Mouse (Mus musculus): Measurements from ENCODE around the gene Mettl16. TPM values are rescaled to one million over a fixed set of nuclear protein-coding genes. Genes with fewer than 3 reads are reported as not detected.

Mettl16 gene
- total and polyA plus RNA-seq, 2 experiments from 2014 or later: 16.6 to 28.7 TPM

DNA sequence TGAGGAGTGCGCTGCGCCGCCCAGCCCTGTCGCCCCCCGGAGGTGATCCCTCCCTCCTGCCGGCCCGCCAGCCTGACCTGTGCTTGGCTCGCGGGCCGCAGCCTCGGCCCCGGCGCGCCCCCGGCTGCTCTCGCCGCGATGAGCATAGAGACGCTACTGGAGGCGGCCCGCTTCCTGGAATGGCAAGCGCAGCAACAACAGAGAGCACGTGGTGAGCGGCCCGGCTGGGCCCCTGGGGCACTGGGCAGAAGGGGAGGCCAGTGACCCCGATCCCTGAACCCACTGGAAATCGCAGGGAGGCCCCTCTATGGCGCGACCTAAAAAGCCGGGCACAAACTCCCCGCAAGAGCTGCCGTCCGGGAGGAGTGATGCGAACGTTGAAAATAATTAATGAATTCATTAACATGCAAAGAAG is 60.6 kb downstream of the Mettl16 start:
- WGBS: 0% methylated on average over 34 of the region's 35 CpGs
- no peak for ATAC-seq (ENCODE audit: low FRiP score)
- H3K4me1 ChIP-seq (ENCODE audit: insufficient read depth, low read length): peaks cover 10% of the 10 kb centered on the region; the same call in 1 of the 2 replicates
- H3K4me3 ChIP-seq (ENCODE audit: low read depth, low read length): peak overlapping the region; percentile 69
- H3K27ac ChIP-seq (ENCODE audit: low read depth, low read length): peak overlapping the region; percentile 91
- peak overlapping the region; percentile 80 for H3K9ac ChIP-seq (replicated peaks; ENCODE audit: low read length, poor library complexity, severe bottlenecking)
- peak overlapping the region; percentile 83 for H3K4me2 ChIP-seq (ENCODE audit: low read depth, low read length, poor library complexity, severe bottlenecking)
- no peaks in the 10 kb centered on the region for H3K9me3 ChIP-seq (ENCODE audit: low read length)
- DNase-seq (ENCODE audit: low spot score): peak; percentile 56
- no peak for TF ChIP-seq CTCF (IDR thresholded peaks at IDR 0.05)
- H3K36me3 ChIP-seq (ENCODE audit: insufficient read depth, low read length): peaks cover under 1% of the 10 kb centered on the region
- no peaks in the 10 kb centered on the region for H3K27me3 ChIP-seq (ENCODE audit: insufficient read depth, low read length)

DNA sequence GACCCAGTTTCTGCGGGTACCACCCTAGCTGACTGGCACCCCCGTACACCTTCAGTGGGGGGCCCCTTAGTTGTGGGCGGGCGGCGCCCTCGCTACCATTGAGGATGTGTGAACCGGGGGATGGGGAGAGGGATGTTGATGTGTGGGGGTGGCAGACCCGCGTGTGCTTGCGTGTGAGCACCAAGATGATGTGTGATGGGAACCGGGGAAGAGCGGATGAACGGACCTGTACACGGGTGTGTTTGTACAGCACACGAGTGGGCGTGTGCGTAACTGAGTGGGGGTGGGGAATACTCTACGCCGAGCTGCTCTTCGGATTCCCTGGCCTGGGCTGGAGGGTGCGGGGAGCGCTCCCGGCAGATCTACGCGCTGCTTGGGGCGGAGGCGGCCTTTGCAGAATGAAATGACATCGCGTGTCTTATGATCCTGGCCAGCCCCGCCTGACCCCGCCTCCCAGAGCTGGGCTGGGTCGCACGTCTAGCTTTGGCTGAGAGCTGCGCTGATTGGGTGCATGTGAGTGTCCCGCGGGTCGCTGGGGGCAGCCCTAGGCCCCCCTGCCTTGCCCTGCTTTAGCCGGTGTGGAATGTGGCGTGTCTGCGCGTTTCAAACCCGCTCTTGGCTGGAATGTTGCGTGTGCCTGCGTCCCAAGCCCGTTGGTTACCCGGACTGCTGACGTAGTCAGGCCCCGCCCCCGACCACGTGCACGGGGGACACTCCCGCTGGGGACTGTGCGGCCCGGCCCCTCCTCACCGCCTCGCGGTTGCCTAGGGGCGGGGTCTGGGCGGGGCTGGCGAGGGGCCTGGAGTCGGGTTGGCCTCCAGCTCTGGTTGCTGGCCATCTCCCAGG is 61.2 kb downstream of the Mettl16 start:
- under 1% methylated on average over 56 of the region's 61 CpGs for WGBS
- peak; percentile 75 for ATAC-seq (ENCODE audit: low FRiP score)
- Histone ChIP-seq H3K4me1 (ENCODE audit: insufficient read depth, low read length) (peaks cover 10% of the 10 kb centered on the region; the same call in 1 of the 2 replicates), H3K36me3 (ENCODE audit: insufficient read depth, low read length) (no peaks in the 10 kb centered on the region), H3K9me3 (ENCODE audit: low read length) (no peaks in the 10 kb centered on the region), H3K9ac (replicated peaks; ENCODE audit: low read length, poor library complexity, severe bottlenecking) (peak overlapping the region; percentile 80), H3K4me3 (ENCODE audit: low read depth, low read length) (peak overlapping the region; percentile 69), H3K27ac (ENCODE audit: low read depth, low read length) (peak overlapping the region; percentile 91), H3K27me3 (ENCODE audit: insufficient read depth, low read length) (no peaks in the 10 kb centered on the region), H3K4me2 (ENCODE audit: low read depth, low read length, poor library complexity, severe bottlenecking) (peak overlapping the region; percentile 83)
- no peak for TF ChIP-seq CTCF (IDR thresholded peaks at IDR 0.05)
- peak; percentile 97 for DNase-seq (ENCODE audit: low spot score)

DNA sequence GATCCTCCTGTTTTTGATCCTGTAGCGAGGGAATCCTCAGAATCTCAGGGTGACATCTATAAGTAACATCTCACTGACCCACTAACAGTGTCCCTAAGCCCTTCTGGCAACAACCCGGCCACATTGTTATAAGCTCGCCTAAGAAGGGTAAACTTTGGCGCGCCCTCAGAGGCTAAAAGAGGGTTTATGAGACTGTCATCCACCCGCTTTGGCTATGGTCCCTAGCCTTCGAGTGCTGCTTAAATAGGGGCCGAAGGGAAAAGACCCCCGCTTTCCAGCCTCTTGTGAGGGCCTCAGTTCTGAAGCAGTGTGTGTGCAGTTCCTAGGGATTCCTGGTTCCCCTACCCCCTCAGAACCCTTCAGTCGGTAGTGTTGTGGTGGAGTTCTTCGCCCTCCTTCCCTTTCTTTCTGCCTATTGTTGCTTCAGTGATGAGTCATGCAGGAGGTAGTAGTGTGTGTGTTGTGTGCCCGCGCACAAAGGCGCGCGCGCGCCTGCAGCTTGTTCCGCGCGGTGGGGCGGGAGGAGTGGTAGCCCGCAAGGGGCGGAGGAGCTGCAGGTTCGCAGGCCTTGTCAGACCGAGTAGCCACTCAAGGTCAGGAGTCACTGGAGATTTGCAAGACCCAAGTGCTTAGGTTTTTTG is 62.0 kb downstream of the Mettl16 start:
- WGBS: under 1% methylated on average over 26 of the region's 26 CpGs
- Histone ChIP-seq H3K4me3 (ENCODE audit: low read depth, low read length) (peak overlapping the region; percentile 69), H3K27ac (ENCODE audit: low read depth, low read length) (peak overlapping the region; percentile 91), H3K4me1 (ENCODE audit: insufficient read depth, low read length) (peaks cover 11% of the 10 kb centered on the region), H3K4me2 (ENCODE audit: low read depth, low read length, poor library complexity, severe bottlenecking) (peak overlapping the region; percentile 83), H3K27me3 (ENCODE audit: insufficient read depth, low read length) (no peaks in the 10 kb centered on the region), H3K9me3 (ENCODE audit: low read length) (no peaks in the 10 kb centered on the region), H3K36me3 (ENCODE audit: insufficient read depth, low read length) (no peaks in the 10 kb centered on the region), H3K9ac (replicated peaks; ENCODE audit: low read length, poor library complexity, severe bottlenecking) (peak overlapping the region; percentile 80)
- no peak for TF ChIP-seq CTCF (IDR thresholded peaks at IDR 0.05)
- ATAC-seq (ENCODE audit: low FRiP score): no peak
- DNase-seq (ENCODE audit: low spot score): peak; percentile 71

DNA sequence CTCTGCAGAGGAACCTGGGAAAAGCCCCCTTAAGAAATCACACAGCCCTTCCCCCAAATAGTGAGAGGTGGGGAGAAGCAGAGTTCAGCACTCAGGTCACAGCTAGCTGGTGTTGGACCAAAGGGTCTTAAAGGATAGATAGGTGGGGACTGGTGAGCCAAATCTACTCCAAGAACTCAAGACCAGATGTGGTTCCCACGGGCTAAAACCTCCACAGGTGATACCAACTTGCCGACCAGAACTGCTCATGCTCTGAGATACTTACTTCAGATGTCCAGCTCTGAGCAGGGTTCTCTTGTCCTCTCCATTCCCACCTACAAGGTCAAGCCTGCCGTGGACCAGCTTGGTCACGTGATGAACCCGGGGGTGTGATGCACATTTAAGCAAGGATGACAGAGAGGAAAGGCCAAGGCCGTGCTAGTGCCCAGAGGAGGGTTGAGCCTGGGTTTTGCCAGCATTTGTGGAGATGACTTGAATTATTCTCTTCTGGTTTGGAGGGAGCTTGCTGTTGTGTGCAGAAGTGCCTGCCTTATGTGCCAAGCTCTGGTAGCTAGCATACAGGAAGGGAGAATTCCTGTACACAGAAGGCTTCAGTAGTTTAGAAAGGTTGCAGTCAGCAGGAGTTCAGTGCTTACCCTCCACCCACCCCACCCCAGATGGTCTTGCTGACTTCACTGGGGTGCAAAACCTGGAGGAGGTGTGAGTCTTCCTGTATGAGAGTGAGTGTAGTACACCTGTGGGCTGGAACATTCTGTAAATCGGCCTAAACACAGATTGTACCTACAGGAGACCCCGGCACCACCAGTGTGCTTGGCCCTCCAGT is 63.1 kb downstream of the Mettl16 start:
- ATAC-seq (ENCODE audit: low FRiP score): no peak

DNA sequence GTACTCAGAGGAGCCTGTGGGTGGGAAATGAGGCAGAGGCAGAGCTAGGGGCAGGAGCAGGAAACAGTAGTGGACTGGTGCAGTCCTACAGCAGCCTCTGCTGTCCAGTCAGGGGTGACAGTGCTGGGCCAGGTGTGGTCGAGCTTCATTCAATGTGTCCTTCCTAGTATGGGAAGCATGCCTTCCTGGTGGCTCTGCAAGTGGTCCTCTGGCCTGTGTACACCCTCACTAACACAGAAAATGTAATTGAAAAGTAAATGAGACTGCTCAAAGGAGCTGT is 63.7 kb downstream of the Mettl16 start:
- no peaks in the 10 kb centered on the region for H3K36me3 ChIP-seq (ENCODE audit: insufficient read depth, low read length)
- WGBS: 54% methylated on average over 1 of the region's 1 CpGs
- DNase-seq (ENCODE audit: low spot score) (no peak), ATAC-seq (ENCODE audit: low FRiP score) (no peak)
- peaks cover 13% of the 10 kb centered on the region for H3K4me1 ChIP-seq (ENCODE audit: insufficient read depth, low read length)
- H3K27me3 ChIP-seq (ENCODE audit: insufficient read depth, low read length): no peaks in the 10 kb centered on the region
- no peak overlapping the region for H3K4me3 ChIP-seq (ENCODE audit: low read depth, low read length)
- H3K27ac ChIP-seq (ENCODE audit: low read depth, low read length): no peak overlapping the region
- no peaks in the 10 kb centered on the region for H3K9me3 ChIP-seq (ENCODE audit: low read length)
- no peak overlapping the region for H3K4me2 ChIP-seq (ENCODE audit: low read depth, low read length, poor library complexity, severe bottlenecking)
- no peak overlapping the region for H3K9ac ChIP-seq (replicated peaks; ENCODE audit: low read length, poor library complexity, severe bottlenecking)
- TF ChIP-seq CTCF (IDR thresholded peaks at IDR 0.05): no peak

More for the DNA sequence above, 63.1 kb downstream of the Mettl16 start:
- 0 out of 2 replicates have a peak overlapping the region, but pooled peaks have one; percentile 80 for H3K9ac ChIP-seq (replicated peaks; ENCODE audit: low read length, poor library complexity, severe bottlenecking)
- no peaks in the 10 kb centered on the region for H3K27me3 ChIP-seq (ENCODE audit: insufficient read depth, low read length)
- no peaks in the 10 kb centered on the region for H3K36me3 ChIP-seq (ENCODE audit: insufficient read depth, low read length)
- peaks cover 13% of the 10 kb centered on the region for H3K4me1 ChIP-seq (ENCODE audit: insufficient read depth, low read length)
- H3K4me2 ChIP-seq (ENCODE audit: low read depth, low read length, poor library complexity, severe bottlenecking): peak overlapping the region; percentile 83
- WGBS: 85% methylated on average over 8 of the region's 8 CpGs
- H3K9me3 ChIP-seq (ENCODE audit: low read length): no peaks in the 10 kb centered on the region
- no peak for TF ChIP-seq CTCF (IDR thresholded peaks at IDR 0.05)
- no peak overlapping the region for H3K27ac ChIP-seq (ENCODE audit: low read depth, low read length)
- no peak overlapping the region for H3K4me3 ChIP-seq (ENCODE audit: low read depth, low read length)
- no peak for DNase-seq (ENCODE audit: low spot score)
